Mouse (Mus musculus): ENCODE data around the gene Bmp2k. TPM values are rescaled to one million over a fixed set of nuclear protein-coding genes. Genes with fewer than 3 reads are reported as not detected.

Gene Bmp2k
- polyA plus RNA-seq, 1 experiment from 2014 or later, result 6.6 TPM

- H3K27me3 ChIP-seq (ENCODE audit: control insufficient read depth, insufficient read depth, low read length), result no peaks in the 10 kb centered on the region
- H3K27ac ChIP-seq (ENCODE audit: low read length), result no peak overlapping the region
- no peaks in the 10 kb centered on the region for H3K9me3 ChIP-seq (replicated peaks; ENCODE audit: control insufficient read depth, low read length)
- 19% methylated on average over 5 of the region's 5 CpGs for WGBS
- no peaks in the 10 kb centered on the region for H3K36me3 ChIP-seq (ENCODE audit: control insufficient read depth, insufficient read depth)
- peak overlapping the region; percentile 88 for H3K4me2 ChIP-seq (ENCODE audit: low read depth, low read length)
- peak overlapping the region; percentile 81 for H3K9ac ChIP-seq (ENCODE audit: low read length)
- no peak for ATAC-seq (replicated peaks; ENCODE audit: extremely low read depth, insufficient read depth, low FRiP score)
- H3K4me3 ChIP-seq (ENCODE audit: low read length), result peak overlapping the region; percentile 74
- peaks cover 6% of the 10 kb centered on the region for H3K4me1 ChIP-seq (ENCODE audit: control insufficient read depth, insufficient read depth, low read length)
Measured at GRCm38 (mm10) chr5:97110697-97111096, 113.2 kb downstream of the Bmp2k start.

GRCm38 (mm10) chr5:97111207-97111910, 113.9 kb downstream of the Bmp2k start, which contains the start of gene Paqr3:
Paqr3 (minus strand) TSS chr5:97111596.
- Histone ChIP-seq H3K4me2 (ENCODE audit: low read depth, low read length) (peak within 1 kb of the TSS; percentile 88), H3K36me3 (ENCODE audit: control insufficient read depth, insufficient read depth) (no peaks in the 10 kb centered on the region), H3K9ac (ENCODE audit: low read length) (peak within 1 kb of the TSS; percentile 81), H3K4me1 (ENCODE audit: control insufficient read depth, insufficient read depth, low read length) (peaks cover 6% of the 10 kb centered on the region), H3K27me3 (ENCODE audit: control insufficient read depth, insufficient read depth, low read length) (no peaks in the 10 kb centered on the region), H3K9me3 (replicated peaks; ENCODE audit: control insufficient read depth, low read length) (no peaks in the 10 kb centered on the region), H3K4me3 (ENCODE audit: low read length) (peak within 1 kb of the TSS; percentile 74), H3K27ac (ENCODE audit: low read length) (peak within 1 kb of the TSS; percentile 42; the same call in 1 of the 2 replicates)
- under 1% methylated on average over 60 of the region's 62 CpGs for WGBS
- peak; percentile 98 for ATAC-seq (replicated peaks; ENCODE audit: extremely low read depth, insufficient read depth, low FRiP score)

- Histone ChIP-seq H3K27ac (ENCODE audit: low read length) (no peak overlapping the region), H3K4me1 (ENCODE audit: control insufficient read depth, insufficient read depth, low read length) (no peaks in the 10 kb centered on the region), H3K27me3 (ENCODE audit: control insufficient read depth, insufficient read depth, low read length) (peaks cover 7% of the 10 kb centered on the region), H3K9ac (ENCODE audit: low read length) (no peak overlapping the region), H3K4me2 (ENCODE audit: low read depth, low read length) (no peak overlapping the region), H3K36me3 (ENCODE audit: control insufficient read depth, insufficient read depth) (no peaks in the 10 kb centered on the region), H3K9me3 (replicated peaks; ENCODE audit: control insufficient read depth, low read length) (no peaks in the 10 kb centered on the region), H3K4me3 (ENCODE audit: low read length) (no peak overlapping the region)
- 71% methylated on average over 12 of the region's 12 CpGs for WGBS
- ATAC-seq (replicated peaks; ENCODE audit: extremely low read depth, insufficient read depth, low FRiP score), result no peak
Measured at GRCm38 (mm10) chr5:97124977-97125376, 127.5 kb downstream of the Bmp2k start.

- Histone ChIP-seq H3K27me3 (ENCODE audit: control insufficient read depth, insufficient read depth, low read length) (peaks cover 7% of the 10 kb centered on the region), H3K9ac (ENCODE audit: low read length) (no peak overlapping the region), H3K36me3 (ENCODE audit: control insufficient read depth, insufficient read depth) (no peaks in the 10 kb centered on the region), H3K27ac (ENCODE audit: low read length) (no peak overlapping the region), H3K4me2 (ENCODE audit: low read depth, low read length) (no peak overlapping the region), H3K9me3 (replicated peaks; ENCODE audit: control insufficient read depth, low read length) (no peaks in the 10 kb centered on the region), H3K4me1 (ENCODE audit: control insufficient read depth, insufficient read depth, low read length) (no peaks in the 10 kb centered on the region), H3K4me3 (ENCODE audit: low read length) (no peak overlapping the region)
- no peak for ATAC-seq (replicated peaks; ENCODE audit: extremely low read depth, insufficient read depth, low FRiP score)
- WGBS, result 65% methylated on average over 10 of the region's 10 CpGs
Measured at GRCm38 (mm10) chr5:97125459-97125970, 128.0 kb downstream of the Bmp2k start.

GRCm38 (mm10) chr5:97126005-97126404, 128.5 kb downstream of the Bmp2k start:
- Histone ChIP-seq H3K27me3 (ENCODE audit: control insufficient read depth, insufficient read depth, low read length) (peaks cover 7% of the 10 kb centered on the region), H3K9ac (ENCODE audit: low read length) (no peak overlapping the region), H3K9me3 (replicated peaks; ENCODE audit: control insufficient read depth, low read length) (no peaks in the 10 kb centered on the region), H3K4me1 (ENCODE audit: control insufficient read depth, insufficient read depth, low read length) (no peaks in the 10 kb centered on the region), H3K4me2 (ENCODE audit: low read depth, low read length) (no peak overlapping the region), H3K4me3 (ENCODE audit: low read length) (no peak overlapping the region), H3K36me3 (ENCODE audit: control insufficient read depth, insufficient read depth) (no peaks in the 10 kb centered on the region), H3K27ac (ENCODE audit: low read length) (no peak overlapping the region)
- 17% methylated on average over 4 of the region's 4 CpGs for WGBS
- no peak for ATAC-seq (replicated peaks; ENCODE audit: extremely low read depth, insufficient read depth, low FRiP score)

- ATAC-seq (replicated peaks; ENCODE audit: extremely low read depth, insufficient read depth, low FRiP score), result no peak
- Histone ChIP-seq H3K4me3 (ENCODE audit: low read length) (no peak overlapping the region), H3K9me3 (replicated peaks; ENCODE audit: control insufficient read depth, low read length) (no peaks in the 10 kb centered on the region), H3K4me2 (ENCODE audit: low read depth, low read length) (no peak overlapping the region), H3K4me1 (ENCODE audit: control insufficient read depth, insufficient read depth, low read length) (no peaks in the 10 kb centered on the region), H3K27me3 (ENCODE audit: control insufficient read depth, insufficient read depth, low read length) (peaks cover 7% of the 10 kb centered on the region), H3K36me3 (ENCODE audit: control insufficient read depth, insufficient read depth) (no peaks in the 10 kb centered on the region), H3K9ac (ENCODE audit: low read length) (no peak overlapping the region), H3K27ac (ENCODE audit: low read length) (no peak overlapping the region)
- WGBS, result 78% methylated on average over 6 of the region's 6 CpGs
Measured at GRCm38 (mm10) chr5:97127284-97127683, 129.8 kb downstream of the Bmp2k start.

- Histone ChIP-seq H3K9me3 (replicated peaks; ENCODE audit: control insufficient read depth, low read length) (no peaks in the 10 kb centered on the region), H3K27ac (ENCODE audit: low read length) (no peak overlapping the region), H3K4me2 (ENCODE audit: low read depth, low read length) (peak overlapping the region; percentile 29), H3K4me1 (ENCODE audit: control insufficient read depth, insufficient read depth, low read length) (no peaks in the 10 kb centered on the region), H3K27me3 (ENCODE audit: control insufficient read depth, insufficient read depth, low read length) (peaks cover 7% of the 10 kb centered on the region), H3K9ac (ENCODE audit: low read length) (no peak overlapping the region), H3K36me3 (ENCODE audit: control insufficient read depth, insufficient read depth) (no peaks in the 10 kb centered on the region), H3K4me3 (ENCODE audit: low read length) (peak overlapping the region; percentile 3; the same call in 1 of the 2 replicates)
- no peak for ATAC-seq (replicated peaks; ENCODE audit: extremely low read depth, insufficient read depth, low FRiP score)
- WGBS, result 44% methylated on average over 21 of the region's 21 CpGs
Measured at GRCm38 (mm10) chr5:97128242-97129226, 131.0 kb downstream of the Bmp2k start.

- H3K9ac ChIP-seq (ENCODE audit: low read length), result no peak overlapping the region
- no peaks in the 10 kb centered on the region for H3K4me1 ChIP-seq (ENCODE audit: control insufficient read depth, insufficient read depth, low read length)
- 92% methylated on average over 2 of the region's 2 CpGs for WGBS
- peaks cover 7% of the 10 kb centered on the region for H3K27me3 ChIP-seq (ENCODE audit: control insufficient read depth, insufficient read depth, low read length)
- H3K9me3 ChIP-seq (replicated peaks; ENCODE audit: control insufficient read depth, low read length), result no peaks in the 10 kb centered on the region
- no peak overlapping the region for H3K4me2 ChIP-seq (ENCODE audit: low read depth, low read length)
- ATAC-seq (replicated peaks; ENCODE audit: extremely low read depth, insufficient read depth, low FRiP score), result no peak
- no peak overlapping the region for H3K4me3 ChIP-seq (ENCODE audit: low read length)
- no peak overlapping the region for H3K27ac ChIP-seq (ENCODE audit: low read length)
- no peaks in the 10 kb centered on the region for H3K36me3 ChIP-seq (ENCODE audit: control insufficient read depth, insufficient read depth)
Measured at GRCm38 (mm10) chr5:97129589-97129988, 132.1 kb downstream of the Bmp2k start.

Data from heart, embryonic 16.5 days (tissue).